21 mouse cellular contexts compared by ENCODE assay signal in the genomic region with DNA sequence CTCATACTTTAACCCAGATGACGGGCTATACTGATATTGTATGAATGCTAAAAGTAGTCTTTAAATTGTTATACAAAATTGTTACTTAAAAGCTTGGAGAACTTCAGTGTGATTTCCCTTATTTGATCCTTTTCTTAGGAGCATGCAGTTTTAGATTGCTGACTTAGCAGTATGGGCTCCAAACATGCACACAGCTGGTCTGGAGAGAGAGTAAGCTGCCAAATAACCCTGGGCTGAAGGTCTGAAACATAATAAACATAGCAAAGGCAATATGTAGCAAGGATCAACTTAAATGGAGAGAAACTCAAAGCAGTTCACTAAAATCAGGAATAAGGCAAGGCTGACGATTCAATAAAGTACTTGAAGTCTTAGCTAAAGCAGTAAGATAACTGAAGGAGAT. TPM values are rescaled to one million over a fixed set of nuclear protein-coding genes. Genes with fewer than 3 reads are reported as not detected.
DNase-seq lines count a peak whose midpoint lies in the region; ATAC-seq and TF ChIP-seq lines count a peak whose summit lies in the region.
"Had no signal": no experiment of that assay in that cellular context is flagged by ENCODE, and none has a peak within 500 bp of the region (broad histone marks: within the 10 kb centered on the region; RNA-seq: fewer than 3 reads in every experiment).

No protein-coding gene starts in this region.

- H3K27me3 ChIP-seq in limb, embryonic 14.5 days (ENCODE audit: control insufficient read depth, insufficient read depth, low read length), result no peaks in the 10 kb centered on the region
- no peaks in the 10 kb centered on the region for H3K27me3 ChIP-seq in limb, embryonic 10.5 days (ENCODE audit: low read depth, poor library complexity, severe bottlenecking)
- H3K27me3 ChIP-seq in CH12.LX (replicated peaks), result no peaks in the 10 kb centered on the region
- H3K27me3 ChIP-seq: forebrain, embryonic 13.5 days; hindbrain, embryonic 12.5 days; hindbrain, embryonic 15.5 days had no signal

- no peak overlapping the region for H3K4me3 ChIP-seq in limb, embryonic 14.5 days (replicated peaks; ENCODE audit: low read length)
- H3K4me3 ChIP-seq in limb, embryonic 10.5 days, result no peak overlapping the region
- H3K4me3 ChIP-seq in CH12.LX (replicated peaks in 1 of 3; ENCODE audit: low read depth in 2 of 3, low read length in 2 of 3, poor library complexity in 1 of 3), result no peak overlapping the region
- H3K4me3 ChIP-seq: forebrain, embryonic 10.5 days; forebrain, embryonic 13.5 days; gastrocnemius, adult 2 months; hindbrain, embryonic 12.5 days; hindbrain, embryonic 15.5 days had no signal

- H3K9ac ChIP-seq in limb, embryonic 14.5 days (ENCODE audit: low read depth, low read length, severe bottlenecking), result no peak overlapping the region
- H3K9ac ChIP-seq in CH12.LX (ENCODE audit: insufficient read depth, low read depth), result no peak overlapping the region
- H3K9ac ChIP-seq: forebrain, embryonic 13.5 days; forebrain, postnatal 0 days; hindbrain, embryonic 12.5 days; hindbrain, embryonic 15.5 days had no signal

- ATAC-seq in limb, embryonic 14.5 days (ENCODE audit: low FRiP score, low read depth), result no peak
- ATAC-seq: forebrain, embryonic 13.5 days; forebrain, postnatal 0 days had no signal

- 84% methylated on average over 2 of the region's 2 CpGs for WGBS in limb, embryonic 14.5 days
- 95% methylated on average over 2 of the region's 2 CpGs for WGBS in limb, embryonic 10.5 days

- TF ChIP-seq EP300 in CH12.LX (IDR thresholded peaks at IDR 0.05; ENCODE audit: low read length), result no peak

- DNase-seq in limb, embryonic 14.5 days (ENCODE audit: low spot score), result peak; percentile 11
- no peak for DNase-seq in limb, embryonic 10.5 days (ENCODE audit: low spot score)
- DNase-seq in 3T3-L1 (ENCODE audit: low read depth, low spot score), result peak; percentile 18
- no peak for DNase-seq in CH12.LX (ENCODE audit: extremely low read depth)
- no peak for DNase-seq in Muller cell, postnatal 12 days (ENCODE audit: inconsistent ontology term)
- no peak for DNase-seq in urinary bladder, postnatal 10 days (ENCODE audit: low spot score)
- DNase-seq: adrenal gland, adult 8-10 months; adrenal gland, postnatal 25 days; cerebellum, adult 18-20 months; cerebellum, adult 9-10 months; cerebellum, postnatal 14 days; forebrain, postnatal 0 days; gastrocnemius, adult 2 months; gastrocnemius, postnatal 14 days; heart, adult 11 months had no signal

- in situ Hi-C loops in CH12.LX (cut with MboI; ENCODE audit: low pct_ligation_motif_present, low pct_unique_long_range_greater_than_20kb, low sequenced_read_pairs), result no loop called here

- no peak for TF ChIP-seq RAD21 in CH12.LX (IDR thresholded peaks at IDR 0.05; ENCODE audit: low read depth, low read length)

- no peaks in the 10 kb centered on the region for H3K4me1 ChIP-seq in limb, embryonic 14.5 days (ENCODE audit: control insufficient read depth, insufficient read depth, low read length)
- no peaks in the 10 kb centered on the region for H3K4me1 ChIP-seq in limb, embryonic 10.5 days
- H3K4me1 ChIP-seq in CH12.LX (ENCODE audit: control insufficient read depth in 1 of 2, insufficient read depth in 2 of 2), result no peaks in the 10 kb centered on the region
- H3K4me1 ChIP-seq: forebrain, embryonic 10.5 days; forebrain, embryonic 13.5 days; hindbrain, embryonic 12.5 days; hindbrain, embryonic 15.5 days had no signal

- no peaks in the 10 kb centered on the region for H3K36me3 ChIP-seq in limb, embryonic 14.5 days (ENCODE audit: control insufficient read depth, insufficient read depth, low read length)
- H3K36me3 ChIP-seq in limb, embryonic 10.5 days, result no peaks in the 10 kb centered on the region
- no peaks in the 10 kb centered on the region for H3K36me3 ChIP-seq in CH12.LX (replicated peaks in 1 of 2; ENCODE audit: control insufficient read depth in 1 of 2, insufficient read depth in 1 of 2, low read length in 1 of 2)
- H3K36me3 ChIP-seq: forebrain, embryonic 10.5 days; G1E; hindbrain, embryonic 12.5 days; hindbrain, embryonic 15.5 days had no signal

- H3K4me2 ChIP-seq in limb, embryonic 14.5 days (replicated peaks; ENCODE audit: low read depth, low read length, severe bottlenecking), result no peak overlapping the region
- no peak overlapping the region for H3K4me2 ChIP-seq in CH12.LX (ENCODE audit: insufficient read depth, low read depth, poor library complexity, severe bottlenecking)
- H3K4me2 ChIP-seq: forebrain, embryonic 13.5 days; heart, embryonic 11.5 days; hindbrain, embryonic 12.5 days; hindbrain, embryonic 15.5 days had no signal

- no peak for TF ChIP-seq POLR2A in limb, embryonic 14.5 days (IDR thresholded peaks at IDR 0.05; ENCODE audit: borderline replicate concordance, extremely low read depth, insufficient read depth, insufficient read length)
- TF ChIP-seq POLR2A in CH12.LX (IDR thresholded peaks at IDR 0.05; ENCODE audit: low read depth, low read length), result no peak

- no peaks in the 10 kb centered on the region for H3K79me2 ChIP-seq in CH12.LX (replicated peaks; ENCODE audit: control insufficient read depth, extremely low read depth, insufficient read depth, poor library complexity, severe bottlenecking)

- dilution Hi-C loops in CH12.LX (cut with MboI; ENCODE audit: extremely low pct_ligation_motif_present, extremely low pct_unique_long_range_greater_than_20kb, low sequenced_read_pairs), result no loop called here

- TF ChIP-seq CTCF in CH12.LX (conservative IDR thresholded peaks at IDR 0.05 in 1 of 2, IDR thresholded peaks at IDR 0.05 in 1 of 2; ENCODE audit: low read depth in 2 of 2, low read length in 2 of 2), result no peak

- no peak overlapping the region for H3K27ac ChIP-seq in limb, embryonic 14.5 days (replicated peaks; ENCODE audit: low read depth, low read length)
- H3K27ac ChIP-seq in limb, embryonic 10.5 days, result no peak overlapping the region
- H3K27ac ChIP-seq in CH12.LX (ENCODE audit: insufficient read depth, low read depth), result no peak overlapping the region
- H3K27ac ChIP-seq: forebrain, embryonic 10.5 days; forebrain, embryonic 13.5 days; gastrocnemius, adult 2 months; hindbrain, embryonic 12.5 days; hindbrain, embryonic 15.5 days had no signal

- no peaks in the 10 kb centered on the region for H3K9me3 ChIP-seq in limb, embryonic 14.5 days (ENCODE audit: control insufficient read depth, low read length)
- no peaks in the 10 kb centered on the region for H3K9me3 ChIP-seq in limb, embryonic 10.5 days (replicated peaks)
- no peaks in the 10 kb centered on the region for H3K9me3 ChIP-seq in CH12.LX (replicated peaks; ENCODE audit: low read length)
- H3K9me3 ChIP-seq: forebrain, embryonic 10.5 days; forebrain, embryonic 13.5 days; G1E; hindbrain, embryonic 12.5 days; hindbrain, embryonic 15.5 days had no signal

TF ChIP-seq in CH12.LX, 34 proteins besides CTCF, POLR2A, EP300 and RAD21:
- TF ChIP-seq MAFK (IDR thresholded peaks at IDR 0.05; ENCODE audit: insufficient replicate concordance, low read length) (peak; percentile 57; the same call in 1 of the 2 replicates), HCFC1 (IDR thresholded peaks at IDR 0.05; ENCODE audit: low read depth, low read length) (no peak), USF1 (IDR thresholded peaks at IDR 0.05; ENCODE audit: low read depth, low read length) (no peak), ZC3H11A (IDR thresholded peaks at IDR 0.05; ENCODE audit: low read depth, low read length) (no peak), JUND (conservative IDR thresholded peaks at IDR 0.05; ENCODE audit: low read depth, low read length) (no peak), GABPA (IDR thresholded peaks at IDR 0.05; ENCODE audit: insufficient replicate concordance, low read depth, low read length) (no peak)

RNA-seq across cellular contexts. Expression of gene Slc16a12, which starts 35.4 kb away (rescaled TPM):
- 0.45 and 0.73 TPM in 2 replicates for polyA plus RNA-seq in limb, embryonic 14.5 days (2012; rRNA removed)
- 0.66 and 1.3 TPM in 2 replicates for polyA plus RNA-seq in limb, embryonic 14.5 days (2014; fragmentation: Nextera tagmentation; extraction: Ambion mirVana)
- 0.75 and 0.79 TPM in 2 replicates for polyA plus RNA-seq in limb, embryonic 10.5 days (2016; fragmentation: Nextera tagmentation; extraction: Ambion mirVana)
- total RNA-seq in CH12.LX (2012; rRNA removed) (0.08 TPM in 2 replicates), CH12.LX (2014; rRNA removed) (0.08 and 0.46 TPM in 2 replicates)
- 0.16 TPM in 1 of 2 replicates, not detected in the other for polyA plus RNA-seq in CH12.LX (2012; ENCODE audit: insufficient read length, low read depth)
- polyA plus RNA-seq: G1E had no signal

Comparison
In these comparisons a context has a peak if more than half of its experiments do, and no peak if none do; other contexts are left out.
1. DNase-seq: peak in limb, embryonic 14.5 days (single experiment) and 3T3-L1 (single experiment); none in limb, embryonic 10.5 days (single experiment), CH12.LX (single experiment), Muller cell, postnatal 12 days (single experiment) and urinary bladder, postnatal 10 days (single experiment).